Mouse (Mus musculus) lung, postnatal 0 days (tissue): ENCODE data around the gene Brwd3. TPM values are rescaled to one million over a fixed set of nuclear protein-coding genes. Genes with fewer than 3 reads are reported as not detected.

ENCODE experiments used
- ATAC-seq: fragments of 200-750 bp; cut with Nextera tagmentation; 2 replicates; pipeline ENCODE4 v1.8.0; 2017; ENCODE audit warnings: moderate library complexity
- DNase-seq: peaks from one replicate; pipeline ENCODE4 v3.0.0-alpha.2; 2016; ENCODE audit warnings: low spot score
- H3K27ac ChIP-seq: fragments of 300-500 bp; sonication (generic); 2 replicates; pipeline ENCODE4 v1.5.1; 2014; ENCODE audit warnings: antibody characterized with exemption, mild to moderate bottlenecking, low read length, mixed read lengths
- H3K27me3 ChIP-seq: fragments of 300-500 bp; sonication (generic); replicated peaks from 2 replicates; pipeline ENCODE4 v1.6.1; 2014; ENCODE audit warnings: low read length, mixed read lengths; ENCODE audit not compliant: insufficient read depth
- H3K36me3 ChIP-seq: fragments of 300-500 bp; sonication (generic); 2 replicates; pipeline ENCODE4 v1.6.1; 2014; ENCODE audit warnings: low read length, mixed read lengths; ENCODE audit not compliant: insufficient read depth
- H3K4me1 ChIP-seq: fragments of 300-500 bp; sonication (generic); 2 replicates; pipeline ENCODE4 v1.6.1; 2014; ENCODE audit warnings: antibody characterized with exemption, low read depth, low read length, mixed read lengths; ENCODE audit not compliant: insufficient read depth
- H3K4me2 ChIP-seq: fragments of 300-500 bp; sonication (generic); replicated peaks from 2 replicates; pipeline ENCODE4 v1.6.1; 2014; ENCODE audit warnings: low read depth, mild to moderate bottlenecking, low read length, moderate library complexity, mixed read lengths
- H3K4me3 ChIP-seq: fragments of 300-500 bp; sonication (generic); 2 replicates; pipeline ENCODE4 v1.5.1; 2014; ENCODE audit warnings: low read depth, low read length
- H3K9ac ChIP-seq: fragments of 300-500 bp; sonication (generic); replicated peaks from 2 replicates; pipeline ENCODE4 v1.6.1; 2014; ENCODE audit warnings: low read depth, mild to moderate bottlenecking
- H3K9me3 ChIP-seq: fragments of 300-500 bp; sonication (generic); 2 replicates; pipeline ENCODE4 v1.6.1; 2016; ENCODE audit warnings: low read length, mixed read lengths
- CTCF ChIP-seq: IDR thresholded peaks from 2 replicates; pipeline ENCODE4 v1.5.1; 2016; ENCODE audit warnings: antibody characterized with exemption, mild to moderate bottlenecking
- EP300 ChIP-seq: IDR thresholded peaks from 2 replicates; pipeline ENCODE4 v1.6.1; 2016; ENCODE audit warnings: antibody characterized with exemption, mild to moderate bottlenecking, control low read depth
- WGBS: fragments of 180-500 bp; shearing (Covaris S2); extraction: QIAGEN DNeasy Blood & Tissue Kit; methylation state at CpG from one replicate; pipeline ENCODE4 v1.1.7; 2014; 5-methylcytosine and 5-hydroxymethylcytosine counted together
- polyA plus RNA-seq: library from polyadenylated mRNA; unstranded; fragments of >200 nt; fragmentation: Nextera tagmentation; extraction: Ambion mirVana; gene quantifications from 2 replicates; pipeline ENCODE4 v1.2.1, GENCODE M21; 2015

Gene Brwd3
- polyA plus RNA-seq, 1 experiment from 2014 or later, result 2.2 TPM

DNA sequence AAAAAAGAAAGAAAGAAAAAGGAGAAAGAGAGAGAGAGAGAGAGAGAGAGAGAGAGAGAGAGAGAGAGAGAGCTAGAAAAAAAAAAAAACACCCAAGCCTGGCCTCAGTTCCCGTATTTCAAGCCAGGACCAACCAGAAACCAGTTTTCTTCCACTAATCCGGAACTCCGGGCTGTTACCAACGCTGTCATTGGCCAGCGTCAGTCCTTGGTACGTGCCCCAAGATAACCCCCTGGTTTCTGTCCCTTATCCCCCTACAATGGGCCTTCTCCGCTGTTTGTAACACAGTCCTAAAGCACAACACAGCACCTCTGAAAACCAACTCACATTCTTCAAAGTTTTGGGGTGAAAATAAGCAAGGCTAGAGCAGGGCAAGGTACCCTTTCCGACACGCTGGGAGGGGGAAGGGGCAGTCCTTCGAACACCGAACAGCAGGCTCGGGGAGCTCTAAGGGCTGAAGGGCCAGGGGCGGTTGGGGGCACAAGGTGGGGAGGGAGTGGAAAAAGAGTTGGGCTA lies 1.4 kb downstream of the Brwd3 start:
- Histone ChIP-seq H3K9ac (peak overlapping the region; percentile 48), H3K4me3 (peak overlapping the region; percentile 62), H3K27ac (peak overlapping the region; percentile 84), H3K4me2 (peak overlapping the region; percentile 57), H3K4me1 (no peaks in the 10 kb centered on the region; the same call in 1 of the 2 replicates), H3K36me3 (no peaks in the 10 kb centered on the region), H3K27me3 (no peaks in the 10 kb centered on the region), H3K9me3 (no peaks in the 10 kb centered on the region)
- ATAC-seq (peak; percentile 74), DNase-seq (peak; percentile 89)
- 9% methylated on average over 13 of the region's 13 CpGs for WGBS
- TF ChIP-seq EP300, result no peak
- TF ChIP-seq CTCF, result no peak

DNA sequence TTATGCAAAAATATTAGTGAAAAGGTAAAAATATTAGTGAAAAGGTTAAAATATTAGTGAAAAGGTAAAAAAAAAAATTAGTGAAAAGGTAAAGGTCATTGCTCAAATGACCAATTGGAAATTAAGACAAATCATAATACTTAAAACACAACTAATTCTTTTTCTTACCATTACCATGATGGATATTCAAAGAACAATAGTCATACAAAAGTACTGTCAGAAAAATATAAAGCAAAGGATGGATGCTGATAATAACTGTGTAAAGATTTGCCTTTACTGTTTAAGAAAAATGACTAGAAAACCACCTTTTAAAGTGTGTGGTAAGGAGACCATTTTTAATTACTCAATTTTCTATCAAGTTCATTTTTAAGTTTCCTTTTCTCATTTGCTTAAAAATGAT lies 2.9 kb downstream of the Brwd3 start:
- no peak overlapping the region for H3K27ac ChIP-seq
- no peaks in the 10 kb centered on the region for H3K27me3 ChIP-seq
- H3K9me3 ChIP-seq, result no peaks in the 10 kb centered on the region
- H3K4me1 ChIP-seq, result no peaks in the 10 kb centered on the region; the same call in 1 of the 2 replicates
- no peak for TF ChIP-seq EP300
- TF ChIP-seq CTCF, result no peak
- no peak overlapping the region for H3K9ac ChIP-seq
- ATAC-seq (no peak), DNase-seq (no peak)
- H3K4me3 ChIP-seq, result no peak overlapping the region
- no peak overlapping the region for H3K4me2 ChIP-seq
- no peaks in the 10 kb centered on the region for H3K36me3 ChIP-seq

GRCm38 (mm10) chrX:108828111-108828510 lies 6.1 kb downstream of the Brwd3 start:
- Histone ChIP-seq H3K27ac (no peak overlapping the region), H3K9ac (no peak overlapping the region), H3K4me1 (no peaks in the 10 kb centered on the region), H3K4me2 (no peak overlapping the region), H3K27me3 (no peaks in the 10 kb centered on the region), H3K4me3 (no peak overlapping the region), H3K36me3 (no peaks in the 10 kb centered on the region), H3K9me3 (no peaks in the 10 kb centered on the region)
- DNase-seq (peak; percentile 32), ATAC-seq (peak; percentile 43; the same call in 1 of the 2 replicates)
- WGBS, result 48% methylated on average over 2 of the region's 2 CpGs
- TF ChIP-seq CTCF, result no peak
- no peak for TF ChIP-seq EP300

- H3K4me2 ChIP-seq, result no peak overlapping the region
- no peaks in the 10 kb centered on the region for H3K27me3 ChIP-seq
- TF ChIP-seq EP300 (no peak), CTCF (no peak)
- no peak overlapping the region for H3K4me3 ChIP-seq
- no peaks in the 10 kb centered on the region for H3K36me3 ChIP-seq
- H3K9ac ChIP-seq, result no peak overlapping the region
- no peak overlapping the region for H3K27ac ChIP-seq
- WGBS, result 58% methylated on average over 3 of the region's 3 CpGs
- DNase-seq (no peak), ATAC-seq (no peak)
- H3K9me3 ChIP-seq, result no peaks in the 10 kb centered on the region
- H3K4me1 ChIP-seq, result no peaks in the 10 kb centered on the region
These were observed 36.9 kb downstream of the Brwd3 start for GRCm38 (mm10) chrX:108797268-108797667.

GRCm38 (mm10) chrX:108783724-108784123 lies 50.4 kb downstream of the Brwd3 start:
- H3K27me3 ChIP-seq, result no peaks in the 10 kb centered on the region
- TF ChIP-seq CTCF, result no peak
- no peak for TF ChIP-seq EP300
- no peaks in the 10 kb centered on the region for H3K9me3 ChIP-seq
- H3K4me3 ChIP-seq, result no peak overlapping the region
- WGBS, result 88% methylated on average over 4 of the region's 4 CpGs
- H3K4me1 ChIP-seq, result no peaks in the 10 kb centered on the region
- no peaks in the 10 kb centered on the region for H3K36me3 ChIP-seq
- DNase-seq, result no peak
- no peak overlapping the region for H3K9ac ChIP-seq
- H3K4me2 ChIP-seq, result no peak overlapping the region
- ATAC-seq, result no peak
- no peak overlapping the region for H3K27ac ChIP-seq

DNA sequence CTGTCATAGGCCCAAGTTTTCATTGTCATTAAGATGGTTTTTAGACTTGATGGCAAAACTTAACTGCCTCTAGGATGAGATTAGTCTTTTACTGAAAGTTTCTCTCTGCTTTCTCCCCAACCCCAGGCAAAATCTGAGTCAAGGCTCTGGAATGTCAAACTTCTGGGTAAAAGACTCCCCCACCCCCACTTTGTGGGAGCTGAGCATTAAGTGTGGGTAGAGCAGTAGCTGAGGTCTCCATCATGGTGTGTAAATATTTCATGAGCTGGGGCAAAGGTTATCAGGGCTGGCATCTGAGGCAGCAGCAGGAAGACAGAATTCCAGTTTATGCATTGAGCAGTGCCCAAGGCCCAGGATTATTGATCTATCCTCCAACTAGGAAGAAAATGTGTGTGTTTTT lies 102.4 kb downstream of the Brwd3 start:
- Histone ChIP-seq H3K4me1 (no peaks in the 10 kb centered on the region), H3K9ac (no peak overlapping the region), H3K27me3 (no peaks in the 10 kb centered on the region), H3K27ac (no peak overlapping the region), H3K36me3 (no peaks in the 10 kb centered on the region), H3K4me2 (no peak overlapping the region), H3K9me3 (no peaks in the 10 kb centered on the region), H3K4me3 (no peak overlapping the region)
- peak; percentile 59 for ATAC-seq
- peak; percentile 11 for DNase-seq
- TF ChIP-seq EP300 (no peak), CTCF (no peak)

GRCm38 (mm10) chrX:108729564-108729963 lies 104.6 kb downstream of the Brwd3 start:
- Histone ChIP-seq H3K27ac (no peak overlapping the region), H3K36me3 (no peaks in the 10 kb centered on the region), H3K9me3 (no peaks in the 10 kb centered on the region), H3K4me3 (no peak overlapping the region), H3K27me3 (no peaks in the 10 kb centered on the region), H3K4me1 (no peaks in the 10 kb centered on the region), H3K9ac (no peak overlapping the region), H3K4me2 (no peak overlapping the region)
- TF ChIP-seq EP300, result no peak
- no peak for TF ChIP-seq CTCF
- ATAC-seq (no peak), DNase-seq (no peak)
- 47% methylated on average over 1 of the region's 1 CpGs for WGBS
